ENCODE assay signal across 27 mouse cellular contexts in genomic region chr17:12256142-12256541, GRCm38 (mm10).
"Had no signal": no experiment of that assay in that cellular context is flagged by ENCODE, and none has a peak within 500 bp of the region (broad histone marks: within the 10 kb centered on the region; RNA-seq: fewer than 3 reads in every experiment).

No protein-coding gene starts in this region.

- H3K27ac ChIP-seq: embryonic facial prominence, embryonic 10.5 days; embryonic facial prominence, embryonic 12.5 days; embryonic facial prominence, embryonic 13.5 days; embryonic facial prominence, embryonic 15.5 days; forebrain, embryonic 10.5 days; forebrain, embryonic 12.5 days; forebrain, embryonic 13.5 days; forebrain, embryonic 15.5 days; gastrocnemius, adult 2 months; heart, adult 2 months had no signal

- H3K27me3 ChIP-seq: embryonic facial prominence, embryonic 12.5 days; embryonic facial prominence, embryonic 13.5 days; embryonic facial prominence, embryonic 15.5 days; forebrain, embryonic 12.5 days; forebrain, embryonic 13.5 days; forebrain, embryonic 15.5 days had no signal

- H3K9ac ChIP-seq: embryonic facial prominence, embryonic 12.5 days; embryonic facial prominence, embryonic 13.5 days; embryonic facial prominence, embryonic 15.5 days; forebrain, embryonic 12.5 days; forebrain, embryonic 13.5 days; forebrain, embryonic 15.5 days; forebrain, postnatal 0 days had no signal

- ATAC-seq: forebrain, embryonic 13.5 days; forebrain, embryonic 14.5 days; forebrain, embryonic 15.5 days; forebrain, embryonic 16.5 days; forebrain, postnatal 0 days had no signal

- H3K4me3 ChIP-seq: embryonic facial prominence, embryonic 10.5 days; embryonic facial prominence, embryonic 12.5 days; embryonic facial prominence, embryonic 13.5 days; embryonic facial prominence, embryonic 15.5 days; erythroblast, embryonic 14.5 days; forebrain, embryonic 10.5 days; forebrain, embryonic 12.5 days; forebrain, embryonic 13.5 days; forebrain, embryonic 15.5 days; gastrocnemius, adult 2 months; heart, adult 2 months had no signal

- H3K4me1 ChIP-seq: embryonic facial prominence, embryonic 10.5 days; embryonic facial prominence, embryonic 12.5 days; embryonic facial prominence, embryonic 13.5 days; embryonic facial prominence, embryonic 15.5 days; forebrain, embryonic 10.5 days; forebrain, embryonic 12.5 days; forebrain, embryonic 13.5 days; forebrain, embryonic 15.5 days had no signal

- DNase-seq: cerebellum, adult 9-10 months; cerebellum, adult 9-11 months; cerebellum, postnatal 10 days; cerebellum, postnatal 14 days; cerebellum, postnatal 25 days; cerebellum, postnatal 36 days; embryo, embryonic 11 days; forebrain, postnatal 0 days; gastrocnemius, adult 2 months; gastrocnemius, postnatal 10 days; gastrocnemius, postnatal 14 days; gastrocnemius, postnatal 25 days; gastrocnemius, postnatal 36 days; heart, adult 11 months; heart, adult 18-20 months; heart, adult 2 months had no signal

- H3K4me2 ChIP-seq: embryonic facial prominence, embryonic 12.5 days; embryonic facial prominence, embryonic 13.5 days; embryonic facial prominence, embryonic 15.5 days; forebrain, embryonic 12.5 days; forebrain, embryonic 13.5 days; forebrain, embryonic 15.5 days had no signal

- H3K9me3 ChIP-seq: embryonic facial prominence, embryonic 15.5 days; forebrain, embryonic 15.5 days had no signal
